Mouse (Mus musculus) layer of hippocampus, adult 2 months (tissue): ENCODE data around the gene Dctd. TPM values are rescaled to one million over a fixed set of nuclear protein-coding genes. Genes with fewer than 3 reads are reported as not detected.

Source experiments
- DNase-seq, 2 experiments: peaks; one replicate each; pipeline ENCODE4 v3.0.0; 2022; ENCODE audit warnings: low spot score in 2 of 2
- H3K27ac ChIP-seq: fragments of 200-600 bp; 2 replicates; pipeline ENCODE4 v1.8.1; 2022
- H3K4me3 ChIP-seq: fragments of 200-600 bp; 2 replicates; pipeline ENCODE4 v1.8.1; 2022; ENCODE audit warnings: mild to moderate bottlenecking
- CTCF ChIP-seq: fragments of 200-600 bp; conservative IDR thresholded peaks from 2 replicates; pipeline ENCODE4 v1.8.1; 2022; ENCODE audit warnings: antibody characterized with exemption, mild to moderate bottlenecking, moderate library complexity
- total RNA-seq, 2 experiments: library from RNA; stranded (reverse); gene quantifications; 2 replicates each; pipeline ENCODE4 v1.2.3; 2021

Dctd gene
- total RNA-seq, 2 experiments from 2014 or later = 6.2 to 8.2 TPM

DNA sequence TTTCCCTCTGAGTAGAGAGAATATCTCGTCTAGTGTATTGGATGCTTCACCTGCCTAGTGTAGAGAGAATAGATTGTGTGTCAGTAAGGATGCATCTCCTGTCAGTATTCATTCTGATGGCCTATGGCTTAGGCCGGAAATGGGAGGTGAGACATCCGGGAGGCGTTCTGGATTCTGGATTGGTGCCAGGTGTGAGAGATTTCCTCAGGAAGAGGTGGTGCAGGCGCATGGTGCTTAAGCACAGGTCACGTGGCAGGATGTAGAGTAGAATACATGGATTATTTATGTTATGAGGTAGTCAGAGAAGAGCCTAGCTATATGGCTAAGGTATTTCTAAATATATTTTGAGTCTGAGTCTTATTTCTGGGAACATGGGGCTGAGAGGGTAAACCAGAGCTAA, 15.7 kb downstream of the Dctd start:
- H3K27ac ChIP-seq = no peak overlapping the region
- H3K4me3 ChIP-seq = no peak overlapping the region
- no peak for DNase-seq
- TF ChIP-seq CTCF = no peak

DNA sequence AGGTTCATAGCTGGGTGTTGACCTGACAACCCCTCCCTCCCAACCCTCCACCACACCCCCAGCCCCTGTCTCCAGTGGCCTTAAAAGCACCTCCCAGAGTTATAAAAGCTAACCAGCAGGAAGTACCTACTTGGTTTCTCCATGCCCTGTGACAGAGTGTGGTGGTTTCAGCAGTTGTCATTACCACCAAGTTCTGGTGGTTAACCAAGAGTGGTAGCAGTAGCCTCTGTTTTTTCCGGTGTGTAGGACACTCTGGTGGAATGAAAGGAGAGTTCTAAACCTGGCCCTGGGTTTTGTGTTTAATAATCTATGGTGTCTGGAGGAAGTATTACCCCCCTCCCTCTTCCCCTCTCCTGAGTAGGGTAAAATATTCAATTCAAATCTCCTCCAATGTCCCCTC, 24.1 kb downstream of the Dctd start:
- DNase-seq = no peak
- TF ChIP-seq CTCF = no peak
- Histone ChIP-seq H3K4me3 (no peak overlapping the region), H3K27ac (no peak overlapping the region)

DNA sequence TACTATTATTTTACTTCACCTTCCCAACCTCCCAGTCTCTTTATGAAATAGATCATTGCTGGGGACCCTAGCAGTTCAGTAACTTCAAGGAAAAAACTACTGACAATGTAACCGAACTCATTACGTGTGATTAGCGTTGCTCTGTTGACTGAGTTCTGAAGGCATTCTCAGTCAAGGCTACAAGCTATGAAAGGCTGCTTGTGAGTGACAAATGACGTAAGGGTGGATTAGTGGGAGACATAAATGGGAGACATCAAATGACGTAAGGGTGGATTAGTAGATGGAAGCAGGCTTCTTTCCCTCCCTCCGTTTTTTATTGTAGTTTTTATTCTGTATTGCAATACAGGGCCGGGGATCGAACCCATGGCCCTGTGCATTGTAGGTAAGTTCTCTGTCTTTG, 26.0 kb downstream of the Dctd start:
- Histone ChIP-seq H3K27ac (no peak overlapping the region), H3K4me3 (no peak overlapping the region)
- no peak for DNase-seq
- TF ChIP-seq CTCF = no peak

DNA sequence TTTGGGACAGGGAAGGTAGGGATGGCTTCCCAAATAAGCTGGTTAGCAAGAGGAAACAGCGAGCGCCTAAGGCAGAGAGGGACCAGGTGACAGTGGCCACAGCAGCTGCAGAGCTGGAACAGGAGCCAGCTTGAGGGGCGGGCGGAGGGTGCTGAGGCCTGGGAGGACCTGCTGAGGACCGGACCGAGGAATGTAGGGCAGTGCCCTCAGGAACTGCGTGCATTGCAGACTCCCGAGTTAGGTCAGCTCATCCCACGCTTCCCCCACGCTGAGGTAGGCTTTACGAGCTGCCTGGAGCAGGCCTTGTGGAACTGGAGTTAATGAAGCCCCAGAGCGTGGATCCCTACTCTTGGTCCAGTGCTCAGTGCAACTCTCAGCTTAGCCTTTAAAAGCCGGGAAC, 28.1 kb downstream of the Dctd start:
- Histone ChIP-seq H3K4me3 (no peak overlapping the region), H3K27ac (no peak overlapping the region)
- DNase-seq = no peak
- TF ChIP-seq CTCF = no peak

DNA sequence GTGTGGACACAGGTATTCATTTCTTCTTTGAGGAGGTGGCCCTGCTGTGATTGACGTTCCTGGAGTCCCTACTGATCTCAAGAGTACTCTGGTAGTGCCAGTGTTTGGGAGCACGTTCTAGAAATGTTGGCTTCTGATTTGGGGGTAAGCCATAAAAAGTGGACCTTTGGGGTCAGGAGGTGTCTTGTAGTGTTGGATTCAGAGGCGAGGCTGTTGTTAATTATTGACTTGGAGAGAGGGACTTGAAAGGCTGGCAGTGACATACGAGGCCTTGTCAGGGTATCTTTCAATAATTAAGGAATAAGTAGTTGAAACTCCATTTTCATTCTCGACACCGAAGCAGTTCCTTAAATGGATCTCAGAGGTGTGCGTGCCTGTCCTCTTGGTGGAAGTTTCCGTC, 31.4 kb downstream of the Dctd start:
- DNase-seq = no peak
- Histone ChIP-seq H3K27ac (no peak overlapping the region), H3K4me3 (no peak overlapping the region)
- no peak for TF ChIP-seq CTCF

DNA sequence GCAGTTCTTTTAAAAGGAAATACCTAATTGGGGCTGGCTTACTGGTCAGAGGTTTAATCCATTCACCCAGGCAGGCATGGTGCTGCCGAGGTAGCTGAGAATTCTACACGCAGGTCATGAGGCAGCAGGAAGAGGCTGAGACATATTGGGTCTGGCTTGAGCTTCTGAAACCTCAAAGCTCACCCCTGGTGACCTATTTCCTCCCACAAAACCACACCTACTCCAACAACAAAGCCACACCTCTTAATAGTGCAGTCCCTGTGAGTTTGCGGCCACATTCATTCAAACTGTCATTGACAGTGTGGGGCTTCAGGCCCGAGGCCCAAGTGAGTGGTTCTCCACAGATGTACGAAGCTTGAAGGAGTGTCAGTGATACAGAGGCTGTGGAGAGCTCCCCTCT, 34.4 kb downstream of the Dctd start:
- DNase-seq = no peak
- H3K27ac ChIP-seq = no peak overlapping the region
- no peak for TF ChIP-seq CTCF
- H3K4me3 ChIP-seq = no peak overlapping the region

DNA sequence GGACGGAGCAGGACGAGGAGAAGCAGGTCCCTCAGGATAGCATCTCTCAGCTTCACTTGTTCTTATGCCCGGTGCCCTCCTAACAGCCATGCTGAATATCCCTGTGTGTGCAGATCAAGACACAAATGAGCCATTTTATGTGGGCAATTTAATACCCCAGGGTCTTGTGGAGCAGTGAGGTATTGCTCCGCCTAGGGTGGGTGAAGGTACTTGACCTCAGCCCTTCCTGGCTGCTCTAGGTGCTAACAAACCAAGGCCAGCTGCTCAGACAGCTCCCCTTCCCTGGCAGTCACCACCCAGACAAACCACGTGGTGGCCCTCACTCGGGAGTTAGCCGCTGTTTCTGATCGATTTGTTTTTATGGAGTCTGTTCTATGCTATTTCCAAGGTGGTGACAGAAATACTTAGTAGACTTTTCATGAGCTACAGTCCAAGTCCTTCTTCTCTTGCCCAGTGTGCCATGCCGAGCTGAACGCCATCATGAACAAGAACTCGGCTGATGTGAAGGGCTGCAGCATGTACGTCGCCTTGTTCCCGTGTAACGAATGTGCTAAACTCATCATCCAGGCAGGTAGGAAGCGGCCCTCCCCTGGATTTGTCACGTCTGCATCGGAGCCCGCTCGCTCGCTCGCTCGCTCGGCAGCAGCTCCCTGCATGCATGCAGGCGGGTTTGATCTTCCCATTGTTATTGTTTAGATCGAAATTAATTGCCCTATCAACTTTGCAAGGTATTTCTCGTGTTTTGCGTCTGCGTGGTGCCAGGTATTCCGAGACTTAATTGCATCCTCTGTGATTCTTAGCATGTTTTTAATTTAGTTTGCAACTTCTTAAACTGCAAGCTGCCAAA, 38.1 kb downstream of the Dctd start:
- Histone ChIP-seq H3K4me3 (peak overlapping the region; percentile 22; the same call in 1 of the 2 replicates), H3K27ac (no peak overlapping the region)
- TF ChIP-seq CTCF = no peak
- DNase-seq = no peak

DNA sequence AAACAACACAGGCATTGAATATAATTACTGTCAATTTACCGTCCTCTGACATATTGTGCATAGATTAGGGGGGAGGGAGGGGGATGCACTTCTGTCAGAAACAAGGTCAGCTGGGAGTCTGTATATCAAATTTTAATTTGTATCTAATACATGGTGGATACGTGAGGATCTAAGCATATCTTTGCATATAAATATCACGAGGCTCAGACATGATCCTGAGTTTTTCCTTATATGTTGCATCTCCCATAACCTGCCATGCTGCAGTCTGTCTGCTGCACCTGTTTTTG, 38.7 kb downstream of the Dctd start:
- no peak for TF ChIP-seq CTCF
- DNase-seq = no peak
- no peak overlapping the region for H3K27ac ChIP-seq
- no peak overlapping the region for H3K4me3 ChIP-seq

DNA sequence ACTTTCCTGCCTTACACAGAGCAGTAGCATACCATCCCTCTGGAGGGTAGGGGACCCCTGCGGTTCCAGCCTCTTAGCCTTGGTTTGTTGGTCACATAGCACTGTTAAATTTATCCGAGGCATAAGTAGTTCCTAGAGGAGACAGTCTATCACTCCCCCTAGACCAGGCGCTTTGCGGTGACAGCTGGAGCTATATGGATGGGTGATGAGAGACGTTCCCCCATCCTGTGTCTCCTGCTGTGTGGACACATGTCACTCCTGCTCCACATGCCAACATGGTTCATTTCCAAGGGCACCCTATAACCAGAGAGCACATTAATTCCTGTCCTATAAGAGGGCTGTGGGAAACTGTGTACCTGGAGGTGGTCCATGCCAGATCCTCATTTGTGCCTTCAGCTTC, 42.1 kb downstream of the Dctd start:
- Histone ChIP-seq H3K27ac (no peak overlapping the region), H3K4me3 (no peak overlapping the region)
- no peak for DNase-seq
- no peak for TF ChIP-seq CTCF

DNA sequence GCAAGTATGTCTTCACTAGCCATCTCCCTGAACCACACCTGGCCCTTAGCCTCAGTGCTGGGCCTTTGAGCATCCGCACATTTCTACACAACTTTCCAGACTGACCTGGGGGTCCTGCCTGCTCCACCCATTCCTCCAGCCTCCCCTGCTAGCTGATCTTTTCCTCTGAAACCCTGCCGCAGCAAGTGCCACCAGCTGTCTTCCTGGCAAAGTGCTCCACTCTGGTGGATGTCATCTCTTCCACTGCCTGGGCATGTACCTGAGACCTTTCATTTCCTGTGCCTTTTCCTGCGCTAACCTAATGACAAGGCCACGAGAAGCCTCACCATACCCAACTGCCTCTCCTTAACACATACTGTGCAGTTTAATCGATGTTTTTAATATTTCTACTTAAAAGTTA, 46.9 kb downstream of the Dctd start:
- no peak for DNase-seq
- TF ChIP-seq CTCF = no peak
- H3K27ac ChIP-seq = no peak overlapping the region
- no peak overlapping the region for H3K4me3 ChIP-seq

DNA sequence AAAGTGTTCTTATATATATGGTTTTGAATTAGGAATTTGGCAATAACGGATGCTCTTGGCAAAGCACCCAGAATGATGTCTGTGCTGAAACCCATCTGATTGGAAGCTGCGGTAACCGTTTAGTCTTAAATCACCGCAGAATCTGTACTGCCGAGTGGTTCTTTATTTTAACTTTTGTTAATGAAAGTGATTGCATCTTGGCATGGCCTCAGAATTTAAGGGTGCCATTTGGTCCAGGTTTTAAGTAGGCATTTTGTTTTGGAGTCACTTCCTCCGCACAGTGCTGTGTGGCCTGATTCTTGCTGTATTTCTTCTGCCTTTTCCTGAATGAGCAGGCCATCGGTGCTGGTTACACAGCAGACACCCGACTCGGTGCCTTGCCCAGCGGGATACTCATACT, 47.6 kb downstream of the Dctd start:
- TF ChIP-seq CTCF = no peak
- no peak overlapping the region for H3K27ac ChIP-seq

DNA sequence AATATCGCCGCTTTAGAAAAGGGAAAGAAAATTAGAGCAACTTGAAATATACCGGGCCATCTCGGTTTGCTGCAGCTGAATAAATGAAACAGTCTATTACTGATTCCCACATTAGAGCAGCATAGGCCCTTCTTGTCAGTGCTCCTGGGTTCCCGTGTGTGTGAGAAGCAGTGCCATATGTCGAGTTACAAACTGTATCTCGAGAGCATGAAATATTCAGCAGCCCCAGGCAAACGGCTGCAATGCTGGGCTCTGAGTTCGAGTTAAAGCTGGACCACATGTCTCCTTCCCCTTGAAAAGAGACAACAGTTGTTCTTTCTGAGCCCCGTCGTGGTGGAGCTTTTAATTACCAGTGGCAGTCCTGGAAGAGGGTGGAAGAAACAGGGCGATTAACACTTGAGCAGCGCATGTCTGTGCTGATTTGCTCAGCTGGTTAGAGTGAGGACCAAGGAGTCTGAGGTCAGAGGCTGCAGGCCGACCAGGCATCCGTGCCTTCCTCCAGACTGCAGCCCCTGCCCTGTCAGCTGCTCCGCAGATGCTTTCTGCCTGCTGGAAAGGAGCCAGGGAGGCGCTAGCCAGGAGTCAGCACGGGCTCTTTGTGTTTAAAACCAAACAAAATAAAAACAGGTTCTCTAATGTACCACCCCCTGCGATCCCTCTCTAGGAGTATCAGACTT, 53.3 kb downstream of the Dctd start:
- no peak for DNase-seq
- no peak overlapping the region for H3K27ac ChIP-seq

More for the DNA sequence above, 47.6 kb downstream of the Dctd start:
- H3K4me3 ChIP-seq = no peak overlapping the region
- peak; percentile 35 to 54 for DNase-seq

DNA sequence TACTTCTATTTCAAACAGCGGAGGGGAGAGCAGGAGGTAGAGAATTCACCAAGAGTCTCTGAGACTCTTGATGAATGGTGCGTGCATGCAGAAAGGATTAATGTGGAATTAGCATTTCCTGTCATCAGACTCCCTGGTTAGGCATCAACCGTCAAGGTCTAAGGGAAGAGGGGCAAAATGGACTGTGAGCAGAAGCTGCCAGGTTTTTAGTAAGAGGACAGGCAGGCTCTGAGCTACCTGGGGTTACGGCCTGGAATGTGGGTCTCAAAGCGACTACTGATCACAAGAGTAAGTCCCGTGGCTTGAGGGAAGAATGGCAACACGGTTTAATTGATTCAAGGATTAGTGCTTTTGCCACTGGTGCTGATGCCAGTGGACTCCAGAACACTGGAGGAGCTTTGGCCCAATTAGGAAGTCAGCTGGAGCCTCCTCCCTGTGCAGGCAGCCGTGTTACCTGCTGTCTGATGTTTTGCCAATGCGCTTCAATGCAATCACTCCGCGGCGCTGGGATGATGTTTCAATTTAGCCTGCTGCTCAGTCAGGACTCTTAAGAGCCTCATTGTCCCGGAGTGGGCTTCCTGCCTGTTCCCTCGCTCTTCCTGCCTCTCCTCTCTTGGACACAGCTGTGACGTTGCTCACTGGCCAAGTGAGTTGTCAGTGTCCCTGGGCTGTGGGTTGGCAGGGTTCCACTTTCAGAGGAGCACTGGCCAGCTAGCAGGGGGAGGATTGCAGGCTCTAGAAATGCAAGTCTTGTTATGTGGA, 54.6 kb downstream of the Dctd start:
- Histone ChIP-seq H3K4me3 (peak overlapping the region; percentile 3; the same call in 1 of the 2 replicates), H3K27ac (peak overlapping the region; percentile 15; the same call in 1 of the 2 replicates)
- TF ChIP-seq CTCF = no peak
- peak; percentile 51 to 55 for DNase-seq

More for the DNA sequence above, 53.3 kb downstream of the Dctd start:
- TF ChIP-seq CTCF = no peak
- no peak overlapping the region for H3K4me3 ChIP-seq

DNA sequence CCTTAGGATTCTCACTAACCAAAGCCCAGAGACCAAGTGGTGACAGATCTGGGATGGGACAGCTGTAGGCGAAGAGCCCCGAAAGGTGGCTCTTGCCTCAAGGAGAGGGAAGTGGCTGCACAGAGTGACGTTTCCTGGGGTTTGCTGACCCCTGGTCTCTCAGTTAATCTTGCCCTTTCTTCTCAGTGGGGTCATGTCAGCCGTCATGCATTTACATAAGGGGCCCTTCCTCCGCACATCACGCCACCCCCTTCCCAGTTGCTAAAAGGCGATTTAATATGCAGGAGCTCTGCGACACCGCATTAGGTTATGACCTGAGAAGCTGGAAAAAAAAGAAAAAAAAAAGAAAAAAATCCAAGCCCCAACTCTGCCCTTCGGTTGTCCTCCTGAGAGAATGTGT, 58.8 kb downstream of the Dctd start:
- no peak for DNase-seq
- H3K27ac ChIP-seq = no peak overlapping the region
- no peak for TF ChIP-seq CTCF

More for the DNA sequence above, 58.8 kb downstream of the Dctd start:
- H3K4me3 ChIP-seq = no peak overlapping the region
